Mouse (Mus musculus) kidney, postnatal 0 days (tissue): Measurements from ENCODE around the gene Pmepa1. TPM values are rescaled to one million over a fixed set of nuclear protein-coding genes. Genes with fewer than 3 reads are reported as not detected.

Source experiments
- ATAC-seq: fragments of 200-750 bp; cut with Nextera tagmentation; replicated peaks from 2 replicates; pipeline ENCODE4 v1.8.0; 2017; ENCODE audit warnings: low read depth, moderate number of reproducible peaks, moderate TSS enrichment, moderate library complexity; ENCODE audit not compliant: low FRiP score
- DNase-seq: peaks from one replicate; pipeline ENCODE4 v3.0.0-alpha.2; 2016; ENCODE audit warnings: low spot score
- H3K27ac ChIP-seq: fragments of 300-500 bp; sonication (generic); 2 replicates; pipeline ENCODE4 v1.5.1; 2014; ENCODE audit warnings: mild to moderate bottlenecking
- H3K27me3 ChIP-seq: fragments of 300-500 bp; sonication (generic); 2 replicates; pipeline ENCODE4 v1.6.1; 2014; ENCODE audit warnings: low read length, mixed read lengths; ENCODE audit not compliant: insufficient read depth
- H3K36me3 ChIP-seq: fragments of 300-500 bp; sonication (generic); 2 replicates; pipeline ENCODE4 v1.6.1; 2014; ENCODE audit warnings: low read length, mixed read lengths; ENCODE audit not compliant: insufficient read depth
- H3K4me1 ChIP-seq: fragments of 300-500 bp; sonication (generic); replicated peaks from 2 replicates; pipeline ENCODE4 v1.6.1; 2014; ENCODE audit warnings: antibody characterized with exemption, low read length, mixed read lengths; ENCODE audit not compliant: insufficient read depth
- H3K4me2 ChIP-seq: fragments of 300-500 bp; sonication (generic); 2 replicates; pipeline ENCODE4 v1.6.1; 2014; ENCODE audit warnings: mild to moderate bottlenecking, low read length, moderate library complexity, mixed read lengths
- H3K4me3 ChIP-seq: fragments of 300-500 bp; sonication (generic); replicated peaks from 2 replicates; pipeline ENCODE4 v1.5.1; 2014; ENCODE audit warnings: low read depth, low read length
- H3K9ac ChIP-seq: fragments of 300-500 bp; sonication (generic); 2 replicates; pipeline ENCODE4 v1.6.1; 2014; ENCODE audit warnings: low read depth, low read length
- H3K9me3 ChIP-seq: fragments of 300-500 bp; sonication (generic); replicated peaks from 2 replicates; pipeline ENCODE4 v1.6.1; 2016; ENCODE audit warnings: low read length, inconsistent platforms, mixed read lengths
- CTCF ChIP-seq: IDR thresholded peaks from 2 replicates; pipeline ENCODE4 v1.5.1; 2016; ENCODE audit warnings: antibody characterized with exemption, low read depth, mild to moderate bottlenecking, moderate library complexity
- WGBS: fragments of 180-500 bp; shearing (Covaris S2); extraction: QIAGEN DNeasy Blood & Tissue Kit; methylation state at CpG from one replicate; pipeline ENCODE4 v1.1.7; 2014; 5-methylcytosine and 5-hydroxymethylcytosine counted together
- polyA plus RNA-seq: library from polyadenylated mRNA; unstranded; fragments of >200 nt; fragmentation: Nextera tagmentation; extraction: Ambion mirVana; gene quantifications from 2 replicates; pipeline ENCODE4 v1.2.1, GENCODE M21; 2015

Gene Pmepa1
- polyA plus RNA-seq, 1 experiment from 2014 or later: 5.8 TPM

- ATAC-seq (no peak), DNase-seq (no peak)
- Histone ChIP-seq H3K9ac (no peak overlapping the region), H3K27ac (no peak overlapping the region), H3K27me3 (no peaks in the 10 kb centered on the region), H3K4me1 (no peaks in the 10 kb centered on the region), H3K36me3 (peaks cover 11% of the 10 kb centered on the region), H3K4me2 (no peak overlapping the region), H3K9me3 (no peaks in the 10 kb centered on the region), H3K4me3 (no peak overlapping the region)
- 54% methylated on average over 7 of the region's 7 CpGs for WGBS
- no peak for TF ChIP-seq CTCF
These were observed 51.5 kb downstream of the Pmepa1 start for GRCm38 (mm10) chr2:173224832-173225231.

- Histone ChIP-seq H3K36me3 (peaks cover 11% of the 10 kb centered on the region), H3K27ac (no peak overlapping the region)
These were observed 52.2 kb downstream of the Pmepa1 start for GRCm38 (mm10) chr2:173224097-173224496.

GRCm38 (mm10) chr2:173223496-173223895, 52.8 kb downstream of the Pmepa1 start:
- H3K4me3 ChIP-seq: no peak overlapping the region
- TF ChIP-seq CTCF: no peak
- DNase-seq (no peak), ATAC-seq (no peak)
- H3K9ac ChIP-seq: no peak overlapping the region
- H3K4me2 ChIP-seq: no peak overlapping the region
- no peak overlapping the region for H3K27ac ChIP-seq
- WGBS: 61% methylated on average over 3 of the region's 3 CpGs
- peaks cover 9% of the 10 kb centered on the region for H3K36me3 ChIP-seq
- H3K9me3 ChIP-seq: no peaks in the 10 kb centered on the region
- no peaks in the 10 kb centered on the region for H3K4me1 ChIP-seq
- no peaks in the 10 kb centered on the region for H3K27me3 ChIP-seq

More at GRCm38 (mm10) chr2:173224097-173224496, 52.2 kb downstream of the Pmepa1 start:
- WGBS: 36% methylated on average over 3 of the region's 3 CpGs
- no peak overlapping the region for H3K9ac ChIP-seq
- no peak for DNase-seq
- H3K4me3 ChIP-seq: no peak overlapping the region
- ATAC-seq: no peak
- no peaks in the 10 kb centered on the region for H3K4me1 ChIP-seq
- no peaks in the 10 kb centered on the region for H3K27me3 ChIP-seq
- TF ChIP-seq CTCF: no peak
- no peaks in the 10 kb centered on the region for H3K9me3 ChIP-seq
- H3K4me2 ChIP-seq: no peak overlapping the region

GRCm38 (mm10) chr2:173220754-173221153, 55.6 kb downstream of the Pmepa1 start:
- H3K27ac ChIP-seq: no peak overlapping the region
- no peaks in the 10 kb centered on the region for H3K36me3 ChIP-seq
- ATAC-seq (no peak), DNase-seq (no peak)
- no peaks in the 10 kb centered on the region for H3K9me3 ChIP-seq
- no peak overlapping the region for H3K4me3 ChIP-seq
- no peak overlapping the region for H3K9ac ChIP-seq
- TF ChIP-seq CTCF: no peak
- WGBS: 88% methylated on average over 9 of the region's 9 CpGs
- H3K27me3 ChIP-seq: no peaks in the 10 kb centered on the region
- H3K4me2 ChIP-seq: no peak overlapping the region
- H3K4me1 ChIP-seq: no peaks in the 10 kb centered on the region

GRCm38 (mm10) chr2:173219256-173219954, 56.9 kb downstream of the Pmepa1 start:
- H3K27ac ChIP-seq: no peak overlapping the region
- H3K36me3 ChIP-seq: no peaks in the 10 kb centered on the region
- no peaks in the 10 kb centered on the region for H3K27me3 ChIP-seq
- no peaks in the 10 kb centered on the region for H3K4me1 ChIP-seq
- WGBS: 33% methylated on average over 10 of the region's 10 CpGs
- no peaks in the 10 kb centered on the region for H3K9me3 ChIP-seq
- no peak overlapping the region for H3K4me3 ChIP-seq
- H3K9ac ChIP-seq: no peak overlapping the region
- DNase-seq (peak; percentile 79), ATAC-seq (0 out of 2 replicates have a peak, but pooled peaks have one; percentile 38)
- H3K4me2 ChIP-seq: no peak overlapping the region
- TF ChIP-seq CTCF: peak; percentile 84

- no peak within 1 kb of the TSS for H3K4me2 ChIP-seq
- H3K27ac ChIP-seq: no peak within 1 kb of the TSS
- WGBS: 76% methylated on average over 11 of the region's 11 CpGs
- H3K4me3 ChIP-seq: no peak within 1 kb of the TSS
- H3K9ac ChIP-seq: no peak within 1 kb of the TSS
- ATAC-seq (no peak), DNase-seq (no peak)
- no peaks in the 10 kb centered on the region for H3K4me1 ChIP-seq
- no peak for TF ChIP-seq CTCF
- no peaks in the 10 kb centered on the region for H3K36me3 ChIP-seq
- no peaks in the 10 kb centered on the region for H3K9me3 ChIP-seq
- no peaks in the 10 kb centered on the region for H3K27me3 ChIP-seq
These were observed 57.8 kb downstream of the Pmepa1 start, which contains the start of gene Zbp1 for GRCm38 (mm10) chr2:173218416-173219141. TSS of gene Zbp1 (minus strand) at chr2:173218923.
